Mouse (Mus musculus) spleen, adult 2 months (tissue): ENCODE measurements at regions not wholly inside any gene's neighbourhood (a gene's known extent, or its start where the extent isn't known, plus 50 kb on each side); places are given as distances from the start of the nearest gene placed in this dataset.

ENCODE experiments used
- DNase-seq, 2 experiments: peaks; one replicate each; pipeline versions ENCODE4 v3.0.0 to v3.0.0-alpha.2; 2012 to 2021; ENCODE audit warnings: low spot score in 2 of 2, low read depth in 1 of 2
- H3K27ac ChIP-seq: fragments of 200-500 bp; 2 replicates; pipeline ENCODE4 v1.5.1; 2012; ENCODE audit warnings: low read length, inconsistent platforms; ENCODE audit not compliant: insufficient read depth
- H3K27me3 ChIP-seq: fragments of 200-500 bp; 2 replicates; pipeline ENCODE4 v1.6.1; 2012; ENCODE audit warnings: mild to moderate bottlenecking, moderate library complexity, low read length, inconsistent platforms; ENCODE audit not compliant: control insufficient read depth, insufficient read depth
- H3K36me3 ChIP-seq: fragments of 200-500 bp; 2 replicates; pipeline ENCODE4 v1.6.1; 2012; ENCODE audit warnings: mild to moderate bottlenecking, low read length, inconsistent platforms; ENCODE audit not compliant: control insufficient read depth, insufficient read depth
- H3K4me1 ChIP-seq: fragments of 200-500 bp; 2 replicates; pipeline ENCODE4 v1.6.1; 2011; ENCODE audit warnings: inconsistent platforms; ENCODE audit not compliant: control insufficient read depth, insufficient read depth, insufficient read length
- H3K4me3 ChIP-seq: fragments of 200-500 bp; 2 replicates; pipeline ENCODE4 v1.5.1; 2011; ENCODE audit warnings: mild to moderate bottlenecking, inconsistent platforms; ENCODE audit not compliant: insufficient read depth, insufficient read length; ENCODE audit errors: extremely low read depth
- CTCF ChIP-seq: fragments of 200-500 bp; IDR thresholded peaks from 2 replicates; pipeline ENCODE4 v1.5.1; 2011; ENCODE audit warnings: mild to moderate bottlenecking, inconsistent platforms; ENCODE audit not compliant: insufficient read depth, insufficient read length, insufficient replicate concordance; ENCODE audit errors: extremely low read depth
- POLR2A ChIP-seq: fragments of 200-500 bp; IDR thresholded peaks from 2 replicates; pipeline ENCODE4 v1.6.1; 2011; ENCODE audit warnings: low read depth, low read length, inconsistent platforms
- WGBS: fragments of 180-500 bp; shearing (Covaris S2); methylation state at CpG from one replicate; pipeline ENCODE4 v1.1.7; 2018; 5-methylcytosine and 5-hydroxymethylcytosine counted together

DNA sequence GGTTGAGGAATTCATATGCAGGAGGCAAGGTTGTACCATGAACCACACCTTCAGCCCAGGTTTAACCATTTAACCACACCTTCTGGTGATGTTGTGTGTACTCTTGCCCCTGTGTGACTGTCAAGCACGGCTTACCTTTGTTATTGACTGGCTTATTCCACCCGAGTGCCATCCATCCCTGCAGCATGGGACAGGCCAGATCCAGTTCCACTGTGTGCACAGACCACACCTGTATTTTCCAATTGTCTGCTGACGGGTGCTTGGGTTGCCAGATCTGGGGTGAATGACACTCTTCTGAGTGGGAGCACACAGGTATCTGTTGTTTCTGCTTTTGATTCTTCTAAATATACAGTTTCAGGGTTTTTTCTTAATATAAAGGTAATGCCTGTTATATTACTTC lies 196.1 kb downstream of the Tex29 start:
- WGBS: 73% methylated on average over 3 of the region's 3 CpGs
- Histone ChIP-seq H3K27ac (no peak overlapping the region), H3K36me3 (no peaks in the 10 kb centered on the region), H3K27me3 (no peaks in the 10 kb centered on the region), H3K4me3 (no peak overlapping the region), H3K4me1 (no peaks in the 10 kb centered on the region)
- DNase-seq: no peak
- TF ChIP-seq POLR2A (no peak), CTCF (no peak)

DNA sequence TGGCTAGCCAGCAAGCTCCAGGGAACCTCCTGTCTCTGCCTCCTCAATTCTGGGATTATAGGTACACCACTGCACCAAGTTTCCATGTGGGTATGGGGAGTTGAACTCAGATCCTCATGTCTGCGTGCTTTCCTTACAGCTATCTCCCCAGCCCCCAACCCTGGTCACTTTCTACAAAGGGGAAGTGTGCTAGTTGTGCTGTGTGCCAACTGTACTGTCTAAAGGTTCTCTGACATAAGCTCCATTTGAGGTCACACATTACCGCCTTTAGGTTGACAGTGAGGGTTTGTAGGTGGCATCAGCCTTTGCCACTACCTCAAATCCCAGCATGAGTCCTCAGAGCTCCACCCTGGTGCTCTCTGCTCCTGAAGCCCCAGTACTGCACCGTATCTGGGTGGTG lies 200.7 kb downstream of the Tex29 start:
- no peak overlapping the region for H3K27ac ChIP-seq
- no peak overlapping the region for H3K4me3 ChIP-seq
- no peaks in the 10 kb centered on the region for H3K27me3 ChIP-seq
- 53% methylated on average over 3 of the region's 3 CpGs for WGBS
- no peaks in the 10 kb centered on the region for H3K36me3 ChIP-seq
- no peaks in the 10 kb centered on the region for H3K4me1 ChIP-seq
- no peak for DNase-seq
- TF ChIP-seq CTCF (no peak), POLR2A (no peak)

DNA sequence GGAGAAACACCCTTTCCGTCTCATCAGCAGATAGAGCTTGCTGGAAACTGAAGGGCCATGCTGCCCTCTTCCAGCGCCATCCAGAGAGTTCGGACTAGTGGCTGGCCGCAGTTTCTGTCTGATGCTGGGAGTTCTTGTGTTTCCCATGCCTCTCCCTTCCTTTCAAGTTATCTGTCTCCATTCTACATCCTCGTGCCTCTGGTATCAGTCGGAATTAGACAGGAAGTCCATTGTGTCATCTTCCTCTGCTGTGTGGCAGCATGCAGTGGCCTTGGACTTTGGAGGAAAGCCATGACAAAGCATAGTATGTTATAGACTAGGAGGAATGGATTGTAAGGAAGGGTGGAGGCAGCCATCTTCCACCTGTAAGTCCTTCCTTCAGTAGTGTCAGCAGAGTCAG lies 201.4 kb downstream of the Tex29 start:
- no peak for DNase-seq
- no peaks in the 10 kb centered on the region for H3K36me3 ChIP-seq
- H3K27me3 ChIP-seq: no peaks in the 10 kb centered on the region
- WGBS: 51% methylated on average over 6 of the region's 6 CpGs
- H3K27ac ChIP-seq: no peak overlapping the region; the same call in 1 of the 2 replicates
- H3K4me1 ChIP-seq: no peaks in the 10 kb centered on the region
- TF ChIP-seq POLR2A: no peak
- no peak for TF ChIP-seq CTCF
- no peak overlapping the region for H3K4me3 ChIP-seq

GRCm38 (mm10) chr8:12050841-12051240 lies 210.6 kb downstream of the Tex29 start:
- no peak for TF ChIP-seq POLR2A
- Histone ChIP-seq H3K27me3 (no peaks in the 10 kb centered on the region), H3K36me3 (no peaks in the 10 kb centered on the region), H3K27ac (no peak overlapping the region), H3K4me1 (no peaks in the 10 kb centered on the region), H3K4me3 (no peak overlapping the region)
- no peak for DNase-seq
- 85% methylated on average over 5 of the region's 5 CpGs for WGBS

DNA sequence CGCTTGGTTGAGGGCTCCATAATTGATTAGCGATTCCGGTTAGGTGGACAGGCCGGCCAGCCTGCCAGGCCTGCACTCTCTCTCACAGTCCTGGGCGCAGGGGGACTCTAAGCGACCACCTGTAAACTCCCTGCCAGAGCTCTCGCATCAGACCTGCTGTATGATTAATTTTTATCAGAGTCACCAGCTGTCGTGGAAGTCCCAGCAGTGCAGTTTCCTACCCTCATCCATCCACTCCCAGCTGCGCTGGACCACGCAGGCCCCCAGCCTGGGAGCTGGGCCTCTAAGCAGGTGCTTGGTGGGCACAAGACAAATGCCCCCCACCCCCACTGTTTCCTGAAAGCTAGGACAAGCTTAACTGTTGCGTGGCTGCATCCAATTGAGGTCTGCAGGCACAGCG lies 211.1 kb downstream of the Tex29 start:
- TF ChIP-seq POLR2A (no peak), CTCF (no peak)
- H3K27ac ChIP-seq: no peak overlapping the region
- no peaks in the 10 kb centered on the region for H3K4me1 ChIP-seq
- no peaks in the 10 kb centered on the region for H3K36me3 ChIP-seq
- no peak overlapping the region for H3K4me3 ChIP-seq
- WGBS: 70% methylated on average over 12 of the region's 12 CpGs
- H3K27me3 ChIP-seq: no peaks in the 10 kb centered on the region
- DNase-seq: no peak

DNA sequence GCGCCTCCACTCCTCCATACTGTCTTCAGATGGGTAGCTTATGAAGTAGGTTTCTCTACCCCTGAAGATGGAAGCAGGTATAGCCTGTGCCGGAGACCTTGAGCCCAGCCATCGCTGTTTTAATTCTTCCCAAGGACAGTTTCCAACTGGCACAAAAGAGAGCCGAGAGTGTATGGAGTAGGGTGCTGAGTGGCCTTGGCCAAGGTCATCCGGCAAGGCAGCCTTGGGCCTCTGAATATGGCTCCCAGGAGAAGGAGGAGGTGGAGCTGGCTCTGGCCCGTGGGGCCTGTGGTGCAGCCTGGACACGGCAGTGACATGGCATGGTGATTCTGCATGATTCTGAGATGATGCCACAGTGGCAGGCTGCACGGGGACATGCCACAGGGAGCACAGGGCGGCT lies 215.7 kb downstream of the Tex29 start:
- no peak overlapping the region for H3K4me3 ChIP-seq
- H3K4me1 ChIP-seq: no peaks in the 10 kb centered on the region
- no peaks in the 10 kb centered on the region for H3K27me3 ChIP-seq
- H3K36me3 ChIP-seq: no peaks in the 10 kb centered on the region
- 88% methylated on average over 9 of the region's 9 CpGs for WGBS
- no peak for DNase-seq
- H3K27ac ChIP-seq: no peak overlapping the region
- TF ChIP-seq POLR2A (no peak), CTCF (no peak)

GRCm38 (mm10) chr8:12061237-12061636 lies 217.4 kb upstream of the A230072I06Rik start:
- H3K27ac ChIP-seq: no peak overlapping the region
- H3K27me3 ChIP-seq: no peaks in the 10 kb centered on the region
- no peaks in the 10 kb centered on the region for H3K4me1 ChIP-seq
- H3K36me3 ChIP-seq: no peaks in the 10 kb centered on the region
- DNase-seq: no peak
- WGBS: 79% methylated on average over 13 of the region's 13 CpGs
- no peak overlapping the region for H3K4me3 ChIP-seq
- TF ChIP-seq CTCF (no peak), POLR2A (no peak)

- no peak for DNase-seq
- Histone ChIP-seq H3K36me3 (no peaks in the 10 kb centered on the region), H3K4me1 (no peaks in the 10 kb centered on the region), H3K27me3 (no peaks in the 10 kb centered on the region), H3K27ac (no peak overlapping the region), H3K4me3 (no peak overlapping the region)
- no peak for TF ChIP-seq POLR2A
- no peak for TF ChIP-seq CTCF
- 83% methylated on average over 8 of the region's 8 CpGs for WGBS
Observed at GRCm38 (mm10) chr8:12062710-12063109, 215.9 kb upstream of the A230072I06Rik start.
